Mouse (Mus musculus) ES-Bruce4 (cell line): ENCODE results near the gene Pigv. TPM values are rescaled to one million over a fixed set of nuclear protein-coding genes. Genes with fewer than 3 reads are reported as not detected.
A peak's percentile ranks its signal among the peaks of the same experiment; 100 is the strongest.
"Not testable (repeated sequence)": the region's sequence is repeated elsewhere in the genome, so short reads cannot be mapped to it uniquely, and the experiment has no call there.

Source experiments
- H3K27ac ChIP-seq: 2 replicates; pipeline ENCODE4 v1.5.1; 2012; ENCODE audit warnings: low read length, inconsistent platforms; ENCODE audit not compliant: insufficient read depth
- H3K27me3 ChIP-seq: 2 replicates; pipeline ENCODE4 v1.6.1; 2012; ENCODE audit warnings: mild to moderate bottlenecking, low read length, inconsistent platforms; ENCODE audit not compliant: control insufficient read depth, poor library complexity, insufficient read depth, severe bottlenecking
- H3K36me3 ChIP-seq: 2 replicates; pipeline ENCODE4 v1.6.1; 2012; ENCODE audit warnings: inconsistent platforms, mild to moderate bottlenecking, low read length, moderate library complexity; ENCODE audit not compliant: control insufficient read depth, poor library complexity, insufficient read depth, severe bottlenecking
- H3K4me1 ChIP-seq: one replicate; pipeline ENCODE4 v1.8.1; 2011; ENCODE audit warnings: low read length; ENCODE audit not compliant: control insufficient read depth, insufficient read depth
- H3K4me3 ChIP-seq: 2 replicates; pipeline ENCODE4 v1.5.1; 2011; ENCODE audit warnings: low read depth, mild to moderate bottlenecking, low read length
- H3K9ac ChIP-seq: 2 replicates; pipeline ENCODE4 v1.6.1; 2012; ENCODE audit warnings: low read depth, mild to moderate bottlenecking, inconsistent platforms; ENCODE audit not compliant: poor library complexity, severe bottlenecking
- H3K9me3 ChIP-seq: replicated peaks from 2 replicates; pipeline ENCODE4 v1.6.1; 2012; ENCODE audit warnings: mild to moderate bottlenecking, low read length, inconsistent platforms; ENCODE audit not compliant: control insufficient read depth, poor library complexity, insufficient read depth, severe bottlenecking
- CTCF ChIP-seq: IDR thresholded peaks from one replicate; pipeline ENCODE4 v1.8.1; 2011; ENCODE audit warnings: low read depth, low read length
- EP300 ChIP-seq: IDR thresholded peaks from 2 replicates; pipeline ENCODE4 v1.6.1; 2011; ENCODE audit warnings: low read depth, low read length; ENCODE audit not compliant: insufficient read depth
- POLR2A ChIP-seq: IDR thresholded peaks from one replicate; pipeline ENCODE4 v1.8.1; 2011; ENCODE audit warnings: low read length; ENCODE audit not compliant: insufficient read depth
- polyA plus RNA-seq: library from polyadenylated mRNA; stranded (reverse); fragments of >200 nt; gene quantifications from 2 replicates; pipeline ENCODE4 v1.2.4, GENCODE M21; 2011; ENCODE audit warnings: low read depth; ENCODE audit not compliant: missing spikeins, insufficient read depth, insufficient read length

Gene Pigv
- polyA plus RNA-seq, 1 experiment, result 15.2 TPM

- Histone ChIP-seq H3K4me3 (peak overlapping the region; percentile 39), H3K4me1 (no peaks in the 10 kb centered on the region), H3K9ac (peak overlapping the region; percentile 37), H3K36me3 (no peaks in the 10 kb centered on the region), H3K27ac (peak overlapping the region; percentile 99), H3K9me3 (no peaks in the 10 kb centered on the region), H3K27me3 (no peaks in the 10 kb centered on the region)
- TF ChIP-seq POLR2A (no peak), CTCF (no peak), EP300 (no peak; the same call in 1 of the 2 replicates)
Measured at GRCm38 (mm10) chr4:133659497-133660192, 12.8 kb downstream of the Pigv start.

- Histone ChIP-seq H3K36me3 (no peaks in the 10 kb centered on the region), H3K9me3 (no peaks in the 10 kb centered on the region), H3K4me3 (peak overlapping the region; percentile 39), H3K9ac (peak overlapping the region; percentile 37), H3K27ac (peak overlapping the region; percentile 99), H3K27me3 (no peaks in the 10 kb centered on the region), H3K4me1 (no peaks in the 10 kb centered on the region)
- TF ChIP-seq EP300, result peak; percentile 92
- TF ChIP-seq POLR2A, result no peak
- no peak for TF ChIP-seq CTCF
Measured at GRCm38 (mm10) chr4:133658729-133659128, 13.7 kb downstream of the Pigv start.

DNA sequence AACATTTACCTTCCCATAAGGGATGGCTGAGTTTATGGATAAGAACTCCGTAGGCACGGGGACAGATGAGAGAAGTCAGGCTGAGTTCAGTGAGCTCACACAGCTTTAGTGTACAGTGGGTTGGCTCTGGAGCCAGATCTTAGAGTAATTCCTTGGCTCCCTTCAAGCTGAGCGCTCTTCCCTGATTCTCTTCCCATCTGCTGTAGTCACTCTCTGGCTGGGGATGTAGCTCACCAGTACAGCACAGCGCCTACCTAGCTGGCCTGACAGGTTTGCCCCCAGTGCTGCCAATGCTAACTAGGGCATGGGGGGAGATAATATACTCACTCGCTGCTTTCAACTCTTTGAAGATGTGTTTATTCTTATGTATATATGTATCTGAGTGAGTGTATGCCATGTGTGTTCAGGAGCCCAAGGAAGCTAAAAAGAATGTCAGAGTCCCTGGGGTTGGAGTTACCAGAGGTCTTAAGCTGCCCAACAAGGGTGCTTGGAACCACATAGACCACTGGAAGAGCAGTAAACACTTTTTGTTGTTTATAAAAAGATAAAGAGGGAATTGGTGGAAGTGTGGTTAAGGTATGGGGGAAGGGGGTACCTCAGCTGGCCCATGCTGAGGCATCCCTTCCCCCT, 14.5 kb downstream of the Pigv start:
- Histone ChIP-seq H3K27ac (peak overlapping the region; percentile 98), H3K4me1 (no peaks in the 10 kb centered on the region), H3K27me3 (no peaks in the 10 kb centered on the region), H3K36me3 (no peaks in the 10 kb centered on the region), H3K9ac (0 out of 2 replicates have a peak overlapping the region, but pooled peaks have one; percentile 18), H3K4me3 (no peak overlapping the region), H3K9me3 (no peaks in the 10 kb centered on the region)
- TF ChIP-seq CTCF (no peak), EP300 (no peak), POLR2A (no peak)

- TF ChIP-seq EP300 (peak; percentile 60; the same call in 1 of the 2 replicates), CTCF (no peak), POLR2A (no peak)
- Histone ChIP-seq H3K36me3 (no peaks in the 10 kb centered on the region), H3K4me3 (peak overlapping the region; percentile 16; the same call in 1 of the 2 replicates), H3K4me1 (peaks cover 2% of the 10 kb centered on the region), H3K27me3 (no peaks in the 10 kb centered on the region), H3K9me3 (no peaks in the 10 kb centered on the region), H3K27ac (peak overlapping the region; percentile 94), H3K9ac (peak overlapping the region; percentile 18; the same call in 1 of the 2 replicates)
Measured at GRCm38 (mm10) chr4:133656997-133657396, 15.4 kb downstream of the Pigv start.

DNA sequence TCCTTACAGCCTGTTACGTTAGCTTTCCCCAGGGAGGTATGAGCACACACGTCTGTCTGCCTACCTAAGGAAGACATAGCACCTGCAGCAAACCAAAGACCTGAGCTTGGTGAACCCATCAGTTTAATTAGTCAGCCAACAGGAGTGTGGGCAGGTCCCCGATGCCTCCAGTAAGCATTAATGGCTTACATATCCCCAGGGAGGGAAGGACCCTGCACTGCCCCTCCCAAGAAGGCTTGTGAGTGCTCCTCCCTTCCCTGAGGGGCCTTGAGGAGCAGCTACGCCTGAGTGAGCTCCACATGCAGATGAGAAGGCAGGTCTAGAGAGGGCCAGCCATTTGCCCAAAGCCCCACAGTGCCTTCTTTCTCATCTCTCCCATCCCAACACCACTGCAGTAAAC, 16.2 kb downstream of the Pigv start:
- Histone ChIP-seq H3K9me3 (no peaks in the 10 kb centered on the region), H3K27me3 (no peaks in the 10 kb centered on the region), H3K36me3 (no peaks in the 10 kb centered on the region), H3K4me1 (peaks cover 2% of the 10 kb centered on the region), H3K4me3 (peak overlapping the region; percentile 14), H3K27ac (peak overlapping the region; percentile 95), H3K9ac (no peak overlapping the region)
- TF ChIP-seq CTCF, result no peak
- TF ChIP-seq EP300, result peak; percentile 95
- TF ChIP-seq POLR2A, result no peak

- H3K36me3 ChIP-seq, H3K4me1 ChIP-seq, H3K27me3 ChIP-seq, H3K9me3 ChIP-seq, H3K4me3 ChIP-seq, H3K27ac ChIP-seq, H3K9ac ChIP-seq: not testable (repeated sequence)
Measured at GRCm38 (mm10) chr4:133654070-133654469, 18.4 kb downstream of the Pigv start.
